Mouse (Mus musculus) cerebellum, adult 9-10 months (tissue): ENCODE data around the gene Tbc1d16.

Experiments
- DNase-seq: peaks from one replicate; pipeline ENCODE4 v3.0.0; 2022

Gene Tbc1d16

DNA sequence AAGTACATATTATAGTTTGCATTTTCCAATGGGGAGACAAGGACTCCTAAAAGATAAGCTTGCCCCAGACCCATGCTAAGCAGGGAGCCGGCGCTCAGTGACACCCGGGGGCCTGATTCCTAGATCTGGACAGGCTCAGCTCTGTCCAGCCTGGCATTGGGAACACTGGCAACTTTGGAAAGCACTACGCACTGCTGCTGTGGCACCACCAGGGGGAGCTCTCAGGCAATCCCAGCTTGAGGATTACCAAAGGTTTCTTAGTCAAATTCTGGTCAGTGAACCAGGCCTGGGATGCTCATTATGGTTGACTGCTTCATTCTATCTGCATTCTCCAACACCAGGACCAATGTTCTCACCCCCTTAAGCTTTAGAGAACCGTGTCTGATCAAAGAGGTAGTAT, 21.7 kb downstream of the Tbc1d16 start:
- DNase-seq: peak; percentile 84

DNA sequence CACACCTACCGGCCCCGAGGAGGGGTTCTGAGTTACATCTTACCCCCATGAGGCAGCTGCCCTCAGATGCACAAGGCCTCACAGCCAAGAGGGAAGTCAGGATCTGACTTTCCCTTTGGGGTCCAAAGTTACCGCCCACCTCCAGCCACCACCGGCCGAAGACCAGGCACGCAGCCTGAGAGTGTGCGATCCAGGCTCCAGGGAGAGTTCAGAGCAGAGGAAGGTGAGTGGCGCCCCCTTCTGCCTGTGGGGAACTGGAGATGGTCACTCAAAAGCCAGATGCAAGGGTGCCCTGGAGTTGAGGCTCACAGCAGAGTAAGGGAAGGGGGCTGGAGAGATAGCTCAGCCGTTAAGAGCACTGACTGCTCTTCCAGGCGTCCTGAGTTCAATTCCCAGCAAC, 22.6 kb downstream of the Tbc1d16 start:
- no peak for DNase-seq

DNA sequence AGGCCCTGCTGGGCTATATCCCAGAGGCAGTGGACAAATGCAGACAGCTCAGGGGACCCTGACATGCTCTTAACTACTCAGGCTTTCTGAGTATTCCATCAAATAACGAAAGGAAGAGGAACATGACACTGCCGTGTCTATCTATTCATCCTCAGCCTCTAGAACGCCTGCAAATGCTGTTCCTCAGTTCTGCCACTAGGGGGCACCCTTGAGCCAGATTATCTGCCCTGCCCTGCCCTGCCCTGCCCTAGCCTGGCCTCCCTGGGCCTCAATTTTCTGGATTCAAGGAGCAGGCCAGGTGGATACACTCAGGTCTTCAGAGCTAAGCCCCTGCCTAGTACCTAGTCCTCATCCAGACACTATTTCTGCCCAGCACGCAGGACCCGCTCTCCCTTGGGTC, 24.9 kb downstream of the Tbc1d16 start:
- no peak for DNase-seq

DNA sequence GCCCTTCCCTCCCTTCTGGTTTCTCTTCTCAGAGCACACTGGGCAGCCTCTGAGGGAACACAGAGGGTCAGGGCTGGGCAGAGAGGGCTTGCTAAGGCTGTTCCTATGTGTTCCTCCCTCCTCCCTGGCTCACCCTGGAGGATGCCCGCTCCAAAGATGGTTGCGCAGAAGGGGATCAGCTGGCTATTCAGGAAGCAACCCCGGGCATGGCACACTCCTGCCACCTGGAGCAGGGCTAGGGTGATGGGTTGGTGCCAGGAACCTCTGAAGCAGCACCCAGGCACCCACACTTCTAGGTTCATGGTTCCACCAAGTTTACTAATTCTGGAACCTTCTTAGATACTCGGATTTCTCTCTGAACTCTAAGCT, 29.1 kb downstream of the Tbc1d16 start:
- DNase-seq: no peak

DNA sequence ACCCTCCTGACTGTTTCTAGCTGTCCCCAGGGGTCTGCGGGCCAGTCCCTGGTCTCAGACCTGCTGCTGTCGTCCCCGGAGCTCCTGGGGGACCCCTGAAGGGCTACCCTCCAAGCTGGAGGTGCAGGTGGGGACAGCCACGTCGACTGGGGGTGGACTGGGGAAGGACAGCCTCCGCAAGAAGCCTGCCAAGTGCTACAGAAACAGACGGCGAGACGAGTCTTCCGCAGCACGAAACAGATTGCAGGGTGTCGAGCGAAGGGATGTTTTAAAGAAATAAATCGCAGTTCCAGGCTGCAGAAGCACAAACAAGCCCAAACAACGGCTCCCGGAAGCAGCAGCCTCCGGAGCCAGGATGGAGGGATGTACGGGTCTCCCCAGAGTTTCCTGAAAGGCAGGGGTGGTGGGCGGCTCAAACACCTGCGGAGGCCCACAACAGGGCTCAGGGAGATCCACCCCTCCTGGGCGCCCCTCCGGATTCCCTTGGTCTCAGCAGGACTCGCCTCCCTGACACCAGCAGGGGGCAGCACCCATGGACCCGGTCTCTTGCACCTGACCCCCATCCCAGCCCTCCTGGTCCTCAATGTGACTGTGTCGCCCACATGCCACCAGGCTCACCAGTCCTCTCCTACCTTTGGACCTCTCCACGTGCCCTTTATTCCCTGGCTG, 29.6 kb downstream of the Tbc1d16 start:
- DNase-seq: peak; percentile 87

DNA sequence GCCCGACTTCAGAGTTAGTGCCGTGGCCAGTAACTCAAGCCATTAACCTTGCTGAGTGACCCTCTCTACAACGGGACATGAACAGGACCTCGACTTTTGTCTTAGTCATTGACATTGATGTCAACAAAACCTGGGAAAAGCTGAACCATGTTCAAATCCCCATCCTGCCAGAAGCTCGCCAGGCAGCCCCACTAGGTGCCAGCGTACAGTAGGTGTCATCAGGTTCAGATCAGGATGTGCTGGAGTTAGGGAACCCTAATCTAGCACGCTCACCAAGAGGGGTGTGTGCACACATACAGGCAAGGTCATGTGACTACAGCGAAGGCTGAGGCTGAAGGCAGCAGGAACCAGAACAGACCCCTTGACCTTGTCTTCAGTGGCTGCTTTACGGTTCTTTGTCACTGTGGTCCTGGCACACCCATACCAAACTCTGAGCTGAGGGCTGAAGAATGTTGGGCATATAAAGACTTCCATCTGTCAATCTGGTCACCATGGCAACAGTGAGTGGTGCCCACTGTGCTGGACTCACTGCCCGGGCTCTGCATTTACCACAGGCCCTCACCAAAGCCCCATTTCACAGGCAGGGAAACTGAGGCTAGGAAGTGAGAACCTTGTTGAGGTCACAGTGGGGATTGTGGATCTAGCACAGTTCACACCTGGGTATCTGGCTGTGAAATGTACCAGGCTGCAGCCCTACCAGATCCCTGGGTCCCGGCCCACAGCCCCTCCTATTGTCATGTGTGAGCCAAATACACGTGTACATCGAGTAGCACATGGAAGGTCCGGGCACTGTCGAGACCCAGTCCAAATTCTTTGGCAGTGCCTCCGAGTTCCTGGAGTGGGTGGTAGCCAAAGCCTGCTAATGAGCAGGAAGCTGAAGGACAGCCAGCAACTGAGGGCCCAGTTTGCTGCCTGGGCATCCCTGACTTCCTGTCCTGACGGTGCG, 30.4 kb downstream of the Tbc1d16 start:
- peak; percentile 92 for DNase-seq

DNA sequence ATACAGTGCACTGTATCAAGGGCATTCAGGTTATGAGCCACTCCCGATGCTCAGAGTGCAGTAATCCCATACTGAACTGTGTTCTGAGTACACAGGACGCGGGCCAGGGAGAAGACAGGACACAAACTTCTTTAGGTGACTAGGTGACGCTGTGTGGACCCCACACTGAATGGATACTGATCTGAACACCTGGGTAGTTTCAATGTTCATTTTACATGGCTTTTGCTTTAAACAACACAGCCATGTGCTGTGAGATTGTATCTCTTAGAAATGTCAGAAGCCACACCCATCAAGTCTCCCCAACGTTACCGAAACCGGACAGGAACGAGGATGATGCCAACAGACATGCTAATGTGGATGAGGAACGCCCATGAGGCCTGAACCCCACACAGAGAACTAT, 35.7 kb downstream of the Tbc1d16 start:
- no peak for DNase-seq

DNA sequence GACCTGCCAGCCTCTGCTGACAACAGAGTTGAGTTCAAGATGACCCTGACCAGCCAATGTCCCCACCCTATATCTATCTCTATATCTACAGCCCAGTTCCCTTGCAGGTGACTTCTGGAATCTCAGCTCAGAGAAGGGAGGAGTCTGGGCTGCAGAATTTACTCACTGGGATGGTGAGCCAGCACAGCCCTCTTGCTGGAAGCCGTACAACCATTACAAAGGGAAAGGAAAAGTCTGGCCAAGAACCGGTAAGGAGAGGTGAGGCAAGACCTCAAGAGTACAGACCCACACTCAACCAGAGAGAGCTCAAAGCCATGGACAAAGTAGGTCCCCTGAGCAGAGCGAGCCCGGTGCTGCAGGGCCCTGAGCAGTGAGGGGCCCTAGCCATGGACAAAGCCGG, 36.1 kb downstream of the Tbc1d16 start:
- DNase-seq: no peak

DNA sequence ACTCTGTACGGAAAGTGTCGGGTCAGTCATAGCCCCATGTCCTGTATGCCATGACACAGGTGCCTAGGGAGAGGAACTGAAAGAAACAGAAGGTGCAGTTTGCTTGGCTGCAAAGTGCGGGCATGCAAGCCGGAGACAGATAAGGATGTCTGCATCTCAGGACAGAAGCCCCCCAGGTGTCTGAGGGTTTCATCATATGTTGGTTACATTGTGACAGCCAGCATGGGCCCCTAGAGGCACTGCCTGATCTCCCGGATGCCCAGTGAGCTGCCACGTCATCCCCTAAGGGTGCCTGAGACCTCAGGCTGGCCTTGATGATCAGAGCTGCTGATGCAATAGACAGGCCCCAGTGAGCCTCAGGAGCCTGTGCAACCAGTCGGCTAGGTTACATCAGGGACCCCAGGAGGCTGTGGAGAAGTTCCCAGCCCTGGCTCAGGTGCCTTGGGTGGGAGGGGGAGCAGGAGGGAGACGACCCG, 36.7 kb downstream of the Tbc1d16 start:
- DNase-seq: no peak

DNA sequence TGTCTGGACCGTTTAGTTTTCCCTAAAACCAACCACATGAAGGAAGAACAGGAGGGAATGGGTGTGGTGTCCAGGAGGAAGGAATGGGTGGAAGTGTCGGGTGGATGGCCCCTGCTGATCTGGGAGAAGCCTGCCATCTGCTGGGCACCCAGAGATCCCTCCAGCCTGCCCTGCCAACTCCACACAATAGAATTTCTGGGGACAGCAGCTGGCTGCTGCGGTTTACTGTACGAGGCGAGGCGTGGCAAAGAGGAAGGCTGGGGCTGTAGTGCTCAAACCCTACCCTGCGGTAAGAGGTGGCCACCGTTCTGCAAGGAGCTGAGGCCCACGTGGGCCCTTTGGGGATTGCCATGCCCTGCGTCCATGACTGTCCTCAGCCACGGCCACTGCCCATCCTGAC, 37.8 kb downstream of the Tbc1d16 start:
- peak; percentile 71 for DNase-seq

DNA sequence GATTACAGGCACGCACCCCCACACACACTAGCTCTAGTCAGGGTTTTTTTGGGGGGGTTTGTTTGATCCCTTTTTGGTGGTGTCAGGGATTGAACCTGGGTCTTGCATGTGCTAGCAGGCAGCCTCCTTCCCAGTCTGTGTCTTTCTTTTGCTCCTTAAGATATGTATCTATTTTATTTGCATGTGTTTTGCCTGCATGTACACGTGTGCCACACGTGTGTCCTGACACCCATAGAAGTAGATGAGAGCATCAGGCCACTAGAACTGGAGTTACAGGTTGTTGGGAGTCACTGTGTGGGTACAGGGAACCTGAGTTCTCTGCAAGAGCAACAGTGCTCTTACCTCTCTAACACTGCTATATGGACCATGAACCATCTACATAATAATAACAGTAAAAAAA, 39.0 kb downstream of the Tbc1d16 start:
- DNase-seq: no peak

DNA sequence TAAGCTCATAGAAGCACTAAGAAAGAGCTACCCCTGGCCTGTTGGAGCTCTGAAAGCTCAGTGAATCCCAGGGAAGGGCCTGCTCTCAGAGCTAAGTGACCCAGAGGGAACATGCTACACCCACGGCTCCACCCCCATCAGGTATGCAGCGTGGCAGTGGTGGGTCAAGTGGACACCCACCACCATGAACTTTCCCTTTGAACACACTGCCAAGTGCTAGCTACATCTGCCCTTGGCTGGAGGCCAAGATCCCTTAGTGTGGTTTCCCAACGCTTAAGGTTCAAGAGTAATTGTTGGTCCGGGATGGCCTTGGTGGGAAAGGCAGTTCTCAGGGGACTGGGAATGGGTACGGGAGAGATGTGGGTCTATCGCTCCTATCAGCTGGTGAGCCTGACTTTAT, 39.9 kb downstream of the Tbc1d16 start:
- no peak for DNase-seq

DNA sequence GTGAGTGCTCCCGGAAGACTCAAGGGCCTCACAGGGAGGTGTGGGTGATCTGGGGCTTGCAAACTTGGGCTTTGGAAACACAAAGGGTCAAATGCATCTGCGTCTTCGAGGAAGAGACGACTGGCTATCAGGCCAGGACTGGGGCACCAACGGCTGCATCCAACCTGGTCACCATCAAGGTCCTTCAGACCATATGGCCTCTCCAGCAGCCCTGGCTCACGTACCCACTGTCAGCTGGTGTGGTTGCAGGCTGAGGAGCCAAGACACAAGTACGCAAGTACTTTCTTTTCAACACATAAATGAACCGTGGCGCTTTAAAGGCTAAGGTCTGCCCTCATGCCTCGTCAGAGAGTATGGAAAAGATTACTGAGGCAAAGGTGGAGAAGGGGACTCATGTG, 40.5 kb downstream of the Tbc1d16 start:
- DNase-seq: no peak

DNA sequence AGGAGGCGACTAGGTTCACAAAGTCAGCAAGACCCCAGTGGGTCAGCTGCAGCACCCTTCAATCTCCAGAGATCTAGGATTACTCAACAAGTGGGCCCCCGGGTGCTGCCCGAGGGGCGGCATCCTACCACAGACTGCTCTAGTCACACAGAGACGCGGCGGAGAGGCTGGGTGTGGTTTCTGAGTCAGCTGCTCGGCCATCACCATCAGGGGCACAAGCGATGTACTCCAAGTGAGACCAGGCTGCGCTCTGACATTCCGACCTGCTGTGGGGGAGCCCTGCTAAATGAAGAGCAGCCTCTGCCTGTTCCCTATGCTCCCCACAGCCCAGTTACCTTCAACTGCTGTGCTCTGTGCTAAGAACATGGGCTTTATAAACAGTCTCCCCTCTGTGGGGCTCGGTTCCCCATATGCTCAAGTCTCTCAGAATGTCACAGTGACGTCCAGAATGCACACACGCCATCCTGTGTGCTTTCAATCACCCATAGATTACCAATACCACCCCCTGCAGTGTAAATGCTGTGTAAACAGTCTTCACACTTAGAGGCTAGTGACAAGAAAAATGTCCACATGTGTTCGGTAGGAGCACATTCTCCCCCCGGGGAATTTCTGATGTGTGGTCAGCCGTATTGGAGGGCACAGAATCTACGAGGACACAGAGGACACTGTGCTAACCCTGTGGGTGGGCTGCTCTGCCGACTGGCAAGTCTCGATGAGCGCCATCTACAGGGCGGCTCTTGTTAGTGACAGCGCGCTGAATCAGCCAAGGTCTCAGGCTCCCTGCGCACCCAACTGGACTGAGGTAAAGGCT, 41.1 kb downstream of the Tbc1d16 start:
- DNase-seq: peak; percentile 69

DNA sequence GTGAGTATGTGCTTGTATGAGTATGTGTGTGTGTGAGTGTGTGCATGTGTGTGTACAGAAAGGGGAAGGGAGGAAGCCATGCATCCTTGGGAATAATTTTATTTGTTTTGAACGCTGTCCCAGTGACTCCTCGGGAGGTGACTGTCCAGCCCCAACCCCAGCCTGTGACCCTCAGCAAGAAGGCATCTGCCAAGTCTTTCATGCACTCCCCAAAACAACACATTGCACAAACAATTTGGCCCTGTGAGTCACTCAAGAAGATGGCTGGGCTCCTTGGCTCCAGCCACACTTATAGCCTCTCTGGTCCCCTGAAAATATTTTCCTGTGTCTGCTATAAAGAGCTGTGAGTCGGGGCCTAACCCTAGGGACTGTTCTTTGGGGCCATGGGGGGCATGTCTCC, 41.9 kb downstream of the Tbc1d16 start:
- no peak for DNase-seq

DNA sequence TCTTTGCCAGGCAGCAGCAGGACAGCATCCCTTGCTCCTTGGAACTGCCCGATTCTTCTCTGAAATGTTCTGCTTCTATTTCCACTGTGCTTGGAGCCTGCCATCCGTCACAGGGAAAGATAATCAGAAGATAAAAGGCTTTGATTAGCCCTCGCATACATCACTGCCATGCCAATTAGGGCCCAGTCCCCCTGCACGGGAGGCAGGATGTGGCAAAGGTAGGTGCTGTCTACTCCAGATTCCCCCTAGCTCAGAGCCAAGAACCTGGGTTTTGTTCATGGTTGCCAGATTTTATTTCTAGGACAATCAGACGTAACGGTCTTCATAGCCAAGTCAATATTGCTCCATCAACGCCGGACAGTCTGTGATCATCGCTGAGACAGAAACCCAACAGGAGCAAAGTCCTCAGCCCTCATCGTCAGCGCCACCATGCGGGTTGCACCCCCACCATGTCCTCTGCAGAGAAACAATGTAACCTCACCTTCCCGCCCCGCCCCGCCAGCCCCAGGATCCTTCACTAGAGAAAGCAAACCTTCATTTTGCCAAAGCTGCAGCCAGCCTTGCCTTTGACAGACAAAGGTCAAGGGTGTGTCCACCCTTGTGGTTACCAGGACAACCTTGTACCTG, 44.5 kb downstream of the Tbc1d16 start:
- DNase-seq: no peak

DNA sequence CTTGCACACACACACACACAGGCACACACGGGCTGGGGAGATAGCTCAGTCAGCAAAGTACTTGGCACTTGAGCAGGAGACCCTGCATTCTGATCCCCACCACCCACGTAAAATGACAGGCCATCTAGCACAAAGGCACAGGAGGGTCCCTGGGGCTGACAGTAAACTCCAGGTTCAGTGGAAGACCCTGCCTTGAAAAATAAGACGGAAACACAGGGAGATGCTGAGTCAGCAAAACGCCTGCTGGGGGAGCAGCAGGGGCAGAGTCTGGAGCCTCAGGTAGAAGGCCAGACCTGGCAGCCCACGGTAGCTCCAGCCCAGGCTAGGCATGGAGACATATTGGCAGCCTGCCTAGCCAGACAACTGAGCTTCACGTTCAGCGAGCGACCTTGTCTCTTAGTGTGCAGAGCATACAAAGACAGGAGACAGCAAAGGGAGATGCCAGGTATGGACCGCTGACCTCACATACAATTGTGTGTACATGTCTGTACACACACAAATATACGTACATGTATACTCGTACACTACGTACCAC, 46.4 kb downstream of the Tbc1d16 start:
- DNase-seq: no peak

DNA sequence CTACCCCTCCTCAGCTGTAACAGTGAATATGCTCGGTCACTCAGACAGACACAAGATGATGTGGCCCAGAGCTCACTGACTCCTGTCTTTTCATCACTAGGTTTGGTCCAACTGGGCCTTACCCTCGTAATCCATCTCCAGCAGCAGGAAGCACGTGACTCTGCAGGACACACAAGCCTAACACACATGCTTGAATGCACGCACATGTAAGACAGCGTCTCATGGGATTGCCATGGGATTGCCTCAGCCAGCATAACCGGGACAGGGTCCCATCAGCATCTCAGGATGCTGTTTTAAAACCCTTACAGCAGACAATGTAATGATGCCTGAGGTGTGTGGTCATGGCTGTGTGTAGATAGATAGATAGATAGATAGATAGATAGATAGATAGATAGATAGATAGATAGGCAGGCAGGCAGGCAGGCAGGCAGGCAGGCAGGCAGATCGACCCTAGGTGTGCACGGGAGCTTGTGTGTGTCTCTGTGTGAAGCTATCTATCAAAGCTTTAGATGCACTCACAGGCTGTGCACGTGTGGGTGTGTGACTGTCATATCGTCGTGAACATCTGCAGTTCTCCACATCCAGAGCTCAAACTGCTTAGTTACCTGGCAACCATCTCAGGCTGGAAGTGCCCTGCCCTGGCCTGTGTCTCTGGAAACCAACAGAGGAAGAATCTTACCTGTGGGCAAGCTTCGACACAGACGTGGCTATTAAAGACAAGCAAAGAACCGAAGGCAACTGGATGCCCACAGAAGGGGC, 47.3 kb downstream of the Tbc1d16 start:
- DNase-seq: no peak

DNA sequence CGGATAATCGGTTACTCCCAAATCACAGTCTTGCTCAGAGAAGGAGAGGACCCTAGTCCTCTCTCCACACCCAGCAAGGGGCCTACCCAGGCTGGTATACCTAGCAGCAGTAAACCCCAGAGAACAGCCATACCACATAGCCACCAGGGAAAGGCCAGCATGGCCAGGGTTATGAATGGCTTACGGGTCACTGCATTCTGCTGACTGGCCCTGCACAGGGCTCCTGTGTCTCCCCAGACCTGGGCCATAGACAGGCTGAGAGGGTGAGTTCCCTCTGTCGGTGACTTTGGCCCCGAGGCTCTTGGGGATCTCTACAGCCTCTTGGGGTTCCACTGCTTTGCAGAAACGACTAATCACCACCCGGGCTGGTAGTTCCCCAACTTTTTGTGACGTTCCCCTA, 50.0 kb downstream of the Tbc1d16 start:
- no peak for DNase-seq

DNA sequence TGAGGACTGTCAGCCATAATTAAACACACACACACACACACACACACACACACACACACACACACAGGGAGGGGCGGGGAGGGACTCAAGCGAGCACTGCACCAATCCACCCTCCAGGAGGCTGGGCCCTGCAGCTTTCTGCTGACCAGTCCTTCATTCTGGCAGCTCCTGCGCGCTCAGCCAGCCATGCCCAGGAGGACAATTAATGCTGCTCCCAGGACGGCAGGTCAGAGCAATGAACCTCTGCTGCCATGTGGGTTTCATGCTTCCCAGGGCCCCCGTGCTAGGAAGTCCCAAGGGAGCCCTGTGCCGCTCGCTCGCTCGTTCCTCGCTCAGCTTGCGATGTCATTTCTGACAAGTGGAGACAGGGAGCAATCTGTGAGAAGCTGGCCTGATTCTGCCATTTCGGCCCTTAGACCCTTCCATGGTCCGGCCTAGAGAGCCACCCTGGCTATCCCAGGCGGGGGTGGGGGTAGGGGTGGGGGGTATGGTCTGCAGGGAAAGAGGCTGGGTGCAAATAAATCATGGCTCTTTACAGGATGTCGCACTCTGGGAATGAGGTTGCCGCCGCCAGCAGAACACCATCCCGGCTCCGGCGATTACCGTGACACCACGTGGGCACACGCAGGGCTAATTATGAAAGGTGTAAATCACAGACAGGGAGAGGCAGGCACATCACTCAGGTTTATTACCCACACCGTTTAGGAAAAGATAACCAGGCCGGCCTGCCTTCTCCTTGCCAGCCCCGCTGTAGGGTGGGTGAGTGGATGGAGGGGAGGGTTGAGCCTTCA, 51.7 kb downstream of the Tbc1d16 start:
- no peak for DNase-seq

DNA sequence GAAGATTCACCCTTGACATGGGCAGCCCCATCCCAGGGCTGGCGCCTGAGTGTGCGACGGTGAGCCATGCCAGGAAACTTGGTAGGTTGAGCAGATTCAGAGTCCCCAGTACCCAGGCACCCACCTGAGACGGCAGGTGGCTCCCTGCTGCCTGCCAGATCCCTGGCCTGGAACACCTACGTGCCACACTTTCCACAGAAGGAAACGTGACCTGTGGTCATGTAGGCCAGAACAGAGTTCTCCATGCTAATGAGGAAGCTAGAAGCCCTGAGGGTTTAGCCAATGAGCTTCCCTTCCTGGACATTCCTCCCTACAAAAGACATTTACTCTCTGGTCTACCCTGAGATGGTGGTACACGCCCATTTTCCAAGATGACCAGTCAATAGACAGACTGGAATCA, 56.7 kb downstream of the Tbc1d16 start:
- no peak for DNase-seq
